7 mouse cellular contexts compared by ENCODE assay signal in the genomic region with DNA sequence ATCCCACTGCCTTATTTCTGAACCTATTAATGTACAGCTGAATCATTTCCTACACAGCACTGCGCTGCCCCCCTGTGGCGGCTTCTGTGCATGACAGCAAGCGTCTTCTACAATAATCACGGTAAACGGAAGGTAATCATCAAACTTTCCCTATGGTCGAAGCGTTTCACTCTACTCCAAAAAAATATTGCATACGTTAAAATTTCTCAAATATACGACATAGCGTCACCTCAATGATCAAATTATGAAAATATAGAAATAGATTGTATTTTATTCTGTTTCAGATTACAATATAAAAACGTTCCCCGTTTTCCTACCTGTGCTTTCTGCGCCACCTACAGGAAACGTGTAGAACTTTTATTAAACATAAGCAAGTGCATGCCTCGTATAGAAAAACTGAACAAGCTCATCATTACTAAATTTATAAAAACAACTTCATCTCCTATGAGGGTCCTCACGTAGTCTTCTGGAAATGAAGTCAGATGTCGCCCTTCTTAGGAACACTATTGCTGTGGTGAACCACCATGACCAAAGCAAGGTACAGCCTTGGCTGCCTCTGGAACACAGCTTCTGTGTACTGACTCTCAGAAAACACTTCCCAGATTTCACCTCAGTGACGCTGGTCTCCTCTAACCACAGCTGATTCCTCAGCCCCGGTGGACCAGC. TPM values are rescaled to one million over a fixed set of nuclear protein-coding genes. Genes with fewer than 3 reads are reported as not detected.
DNase-seq lines count a peak whose midpoint lies in the region; ATAC-seq lines count a peak whose summit lies in the region.

No protein-coding gene starts in this region.

- DNase-seq in adrenal gland, adult (ENCODE audit: inconsistent age in 2 of 2, low spot score in 1 of 2), result peak; percentile 67 to 91
- DNase-seq in cerebellum, postnatal 4 days (ENCODE audit: low spot score in 2 of 2), result peak; percentile 79 to 88
- DNase-seq in gastrocnemius, adult 18-20 months (ENCODE audit: low spot score), result peak; percentile 59
- DNase-seq in left cerebral cortex, adult 8-10 months (ENCODE audit: low spot score in 2 of 2), result peak; percentile 36 to 75
- peak; percentile 70 for DNase-seq in right cerebral cortex, postnatal 25 days

- ATAC-seq in inflammation-experienced regulatory T-cells, adult 6 months, result peak; percentile 89

- no peaks in the 10 kb centered on the region for H3K9me3 ChIP-seq in megakaryocyte, embryonic 14.5 days

- no peaks in the 10 kb centered on the region for H3K27me3 ChIP-seq in megakaryocyte, embryonic 14.5 days (replicated peaks)

- peak overlapping the region; percentile 25 for H3K4me3 ChIP-seq in megakaryocyte, embryonic 14.5 days (replicated peaks)

- H3K4me1 ChIP-seq in megakaryocyte, embryonic 14.5 days, result 0 out of 2 replicates have a peak, but pooled peaks cover 2% of the 10 kb centered on the region

- no peaks in the 10 kb centered on the region for H3K36me3 ChIP-seq in megakaryocyte, embryonic 14.5 days (replicated peaks; ENCODE audit: low read length)

RNA-seq across cellular contexts. Expression of a gene that starts 38.0 kb away (rescaled TPM):
- 10 to 100 TPM; 18.1 to 23.6 TPM for total RNA-seq in gastrocnemius, adult 18-20 months (2021)
- 10 to 100 TPM; 14.1 to 15.5 (median 14.3) TPM for polyA plus RNA-seq in inflammation-experienced regulatory T-cells, adult 6 months (2017; shearing (Covaris generic))
- total RNA-seq in left cerebral cortex, adult 8-10 months (2022), result 10 to 100 TPM; 30.2 to 31.7 (median 31.1) TPM
- polyA plus RNA-seq in megakaryocyte, embryonic 14.5 days (2012; ENCODE audit: insufficient read depth, low replicate concordance), result 0.28 TPM in 1 of 2 replicates, not detected in the other

Comparison
In these comparisons a context has a peak if more than half of its experiments do, and no peak if none do; other contexts are left out.
1. Peak in every context shown above with its lines: DNase-seq, ATAC-seq and H3K4me3 ChIP-seq.